Mouse (Mus musculus): ENCODE results near the gene Gm19668.
"Not testable (repeated sequence)": the region's sequence is repeated elsewhere in the genome, so short reads cannot be mapped to it uniquely, and the experiment has no call there.

Gm19668 gene

GRCm38 (mm10) chr10:77798921-77799508 is at the start of gene Gm19668:
TSS of gene Gm19668 (minus strand) at chr10:77799133.
- no peak for DNase-seq (ENCODE audit: low read depth, low spot score)

GRCm38 (mm10) chr10:77847538-77847937 is 48.6 kb upstream of the Gm19668 start:
- no peak for DNase-seq (ENCODE audit: low read depth, low spot score)

GRCm38 (mm10) chr10:77846961-77847360 is 48.0 kb upstream of the Gm19668 start:
- DNase-seq (ENCODE audit: low read depth, low spot score), result no peak

- no peak for DNase-seq (ENCODE audit: low read depth, low spot score)
Observed at GRCm38 (mm10) chr10:77846503-77846902, 47.6 kb upstream of the Gm19668 start, which contains the start of gene Gm36176. TSS of gene Gm36176 (plus strand) at chr10:77846803.

GRCm38 (mm10) chr10:77839006-77839405 is 40.1 kb upstream of the Gm19668 start:
- DNase-seq (ENCODE audit: low read depth, low spot score), result no peak

GRCm38 (mm10) chr10:77835647-77836046 is 36.7 kb upstream of the Gm19668 start, which contains the start of gene Krtap10-10:
TSS of gene Krtap10-10 (plus strand) at chr10:77835947.
- peak; percentile 9 for DNase-seq (ENCODE audit: low read depth, low spot score)

- no peak for DNase-seq (ENCODE audit: low read depth, low spot score)
Observed at GRCm38 (mm10) chr10:77826951-77827350, 28.0 kb upstream of the Gm19668 start, which contains the start of gene Krtap10-4. TSS of gene Krtap10-4 (minus strand) at chr10:77827095.

GRCm38 (mm10) chr10:77819203-77819602 is 20.3 kb upstream of the Gm19668 start:
- no peak for DNase-seq (ENCODE audit: low read depth, low spot score)

- no peak for DNase-seq (ENCODE audit: low read depth, low spot score)
Observed at GRCm38 (mm10) chr10:77818523-77818922, 19.6 kb upstream of the Gm19668 start.

GRCm38 (mm10) chr10:77815514-77815913 is 16.6 kb upstream of the Gm19668 start:
- DNase-seq (ENCODE audit: low read depth, low spot score), result no peak

- DNase-seq (ENCODE audit: low read depth, low spot score), result no peak
Observed at GRCm38 (mm10) chr10:77814382-77814781, 15.4 kb upstream of the Gm19668 start, which contains the start of gene Gm2696. TSS of gene Gm2696 (plus strand) at chr10:77814682.

GRCm38 (mm10) chr10:77811743-77812142 is 12.8 kb upstream of the Gm19668 start, which contains the start of gene Gm9507:
TSS of gene Gm9507 (minus strand) at chr10:77811843.
- no peak for DNase-seq (ENCODE audit: low read depth, low spot score)

- no peak for DNase-seq (ENCODE audit: low read depth, low spot score)
Observed at GRCm38 (mm10) chr10:77804095-77804494, 5.2 kb upstream of the Gm19668 start.

- DNase-seq (ENCODE audit: low read depth, low spot score), result not testable (repeated sequence)
Observed at GRCm38 (mm10) chr10:77798164-77798920, 591 bp downstream of the Gm19668 start.

GRCm38 (mm10) chr10:77797677-77798076 is 1.3 kb downstream of the Gm19668 start:
- DNase-seq (ENCODE audit: low read depth, low spot score), result no peak

- no peak for DNase-seq (ENCODE audit: low read depth, low spot score)
Observed at GRCm38 (mm10) chr10:77794976-77795375, 4.0 kb downstream of the Gm19668 start, which contains the start of gene Gm9639. TSS of gene Gm9639 (minus strand) at chr10:77795076.

GRCm38 (mm10) chr10:77788621-77789020 is 10.3 kb downstream of the Gm19668 start:
- DNase-seq (ENCODE audit: low read depth, low spot score), result no peak

- DNase-seq (ENCODE audit: low read depth, low spot score), result not testable (repeated sequence)
Observed at GRCm38 (mm10) chr10:77787876-77788275, 11.1 kb downstream of the Gm19668 start, which contains the start of gene Gm7137. TSS of gene Gm7137 (minus strand) at chr10:77788200.

GRCm38 (mm10) chr10:77783396-77783795 is 15.5 kb downstream of the Gm19668 start:
- not testable (repeated sequence) for DNase-seq (ENCODE audit: low read depth, low spot score)

GRCm38 (mm10) chr10:77782442-77782841 is 16.5 kb downstream of the Gm19668 start, which contains the start of gene Gm3250:
TSS of gene Gm3250 (minus strand) at chr10:77782542.
- not testable (repeated sequence) for DNase-seq (ENCODE audit: low read depth, low spot score)

- not testable (repeated sequence) for DNase-seq (ENCODE audit: low read depth, low spot score)
Observed at GRCm38 (mm10) chr10:77776844-77777243, 22.1 kb downstream of the Gm19668 start, which contains the start of gene Gm7138. TSS of gene Gm7138 (minus strand) at chr10:77776944.

GRCm38 (mm10) chr10:77772142-77772541 is 26.8 kb downstream of the Gm19668 start:
- DNase-seq (ENCODE audit: low read depth, low spot score), result not testable (repeated sequence)
